Mouse (Mus musculus): ENCODE measurements around the gene AC109138.7.

- TF ChIP-seq POLR2A (IDR thresholded peaks at IDR 0.05; ENCODE audit: control insufficient read depth, extremely low read depth, insufficient read depth, low read length, poor library complexity) (no peak), CTCF (IDR thresholded peaks at IDR 0.05; ENCODE audit: borderline replicate concordance, control insufficient read depth, extremely low read depth, insufficient read depth, low read length, poor library complexity) (no peak)
Measured at GRCm38 (mm10) chr19:4196548-4196947, 17.6 kb upstream of the AC109138.7 start.
